Mouse (Mus musculus) C2C12 (cell line): ENCODE data around the gene Psmd2.

Source experiments
- CEBPB ChIP-seq: IDR thresholded peaks from one replicate; pipeline ENCODE4 v1.6.1; 2011; ENCODE audit warnings: low read depth, mild to moderate bottlenecking, control low read depth, moderate library complexity
- CTCF ChIP-seq: IDR thresholded peaks from one replicate; pipeline ENCODE4 v1.5.1; 2011; ENCODE audit not compliant: control insufficient read depth, insufficient read depth, insufficient read length
- FOSL1 ChIP-seq: IDR thresholded peaks from one replicate; pipeline ENCODE4 v1.8.0; 2011; ENCODE audit warnings: mild to moderate bottlenecking, low read length; ENCODE audit not compliant: poor library complexity, insufficient read depth, severe bottlenecking
- MAX ChIP-seq: IDR thresholded peaks from one replicate; pipeline ENCODE4 v1.6.1; 2011; ENCODE audit warnings: mild to moderate bottlenecking, control low read depth
- MYOD1 ChIP-seq: IDR thresholded peaks from one replicate; pipeline ENCODE4 v1.6.1; 2011; ENCODE audit warnings: low read depth; ENCODE audit not compliant: control insufficient read depth, insufficient read length
- MYOG ChIP-seq: IDR thresholded peaks from one replicate; pipeline ENCODE4 v1.6.1; 2011; ENCODE audit not compliant: control insufficient read depth, insufficient read length; ENCODE audit errors: extremely low read depth
- USF1 ChIP-seq: IDR thresholded peaks from one replicate; pipeline ENCODE4 v1.6.1; 2011; ENCODE audit warnings: low read depth, mild to moderate bottlenecking, control low read depth, moderate library complexity

DNA sequence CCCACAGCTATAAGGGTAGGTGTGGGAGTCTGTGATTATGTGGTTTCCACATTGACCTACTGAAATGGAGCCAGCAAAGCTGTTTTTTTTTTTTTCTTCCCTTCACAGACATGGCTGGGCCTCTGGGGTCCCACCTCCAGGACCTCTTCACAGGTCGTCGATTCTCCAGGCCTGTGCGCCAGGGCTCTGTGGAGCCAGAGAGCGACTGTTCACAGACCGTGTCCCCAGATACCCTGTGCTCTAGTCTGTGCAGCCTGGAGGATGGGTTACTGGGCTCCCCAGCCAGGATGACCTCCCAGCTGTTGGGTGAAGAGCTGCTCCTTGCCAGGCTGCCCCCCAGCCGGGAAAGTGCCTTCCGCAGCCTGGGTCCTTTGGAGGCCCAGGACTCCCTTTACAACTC lies 49.9 kb downstream of the Psmd2 start:
- TF ChIP-seq CEBPB (no peak), MYOG (no peak), CTCF (no peak), MYOD1 (no peak), MAX (no peak), USF1 (no peak), FOSL1 (no peak)
